Mouse (Mus musculus): ENCODE data around the gene Dync1i1. TPM values are rescaled to one million over a fixed set of nuclear protein-coding genes. Genes with fewer than 3 reads are reported as not detected.
A peak's percentile ranks its signal among the peaks of the same experiment; 100 is the strongest.

The Dync1i1 gene
- polyA plus RNA-seq, 1 experiment from 2014 or later, result 49.9 TPM

DNA sequence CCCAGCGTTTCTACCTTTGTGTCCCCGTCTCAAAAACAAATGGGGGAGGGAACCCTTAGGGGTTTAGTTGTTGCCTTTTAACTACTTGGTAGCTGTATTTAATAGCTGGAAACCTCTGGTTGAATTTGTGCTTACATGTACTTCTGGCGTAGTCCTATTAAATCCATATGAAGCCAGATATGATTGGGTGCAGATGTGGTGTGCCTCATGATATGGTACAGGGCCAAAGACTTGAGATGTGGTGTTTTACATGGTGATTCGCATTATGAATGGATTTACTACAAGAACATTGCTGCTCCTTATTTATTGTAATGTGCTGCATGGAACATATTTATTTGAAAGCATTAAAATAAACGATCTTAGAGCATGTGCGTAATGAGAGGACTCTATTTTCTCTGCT lies 302.2 kb downstream of the Dync1i1 start:
- Histone ChIP-seq H3K4me2 (ENCODE audit: low read length) (no peak overlapping the region), H3K27ac (ENCODE audit: low read depth, low read length) (no peak overlapping the region), H3K4me1 (ENCODE audit: control insufficient read depth, insufficient read depth, low read depth, low read length) (no peaks in the 10 kb centered on the region), H3K36me3 (ENCODE audit: control insufficient read depth, insufficient read depth, low read length) (no peaks in the 10 kb centered on the region), H3K27me3 (replicated peaks; ENCODE audit: control insufficient read depth, insufficient read depth, low read length) (no peaks in the 10 kb centered on the region), H3K4me3 (ENCODE audit: low read length) (no peak overlapping the region), H3K9me3 (ENCODE audit: control insufficient read depth, low read length) (no peaks in the 10 kb centered on the region), H3K9ac (ENCODE audit: low read depth, low read length) (no peak overlapping the region)
- WGBS, result 87% methylated on average over 6 of the region's 6 CpGs
- no peak for ATAC-seq

DNA sequence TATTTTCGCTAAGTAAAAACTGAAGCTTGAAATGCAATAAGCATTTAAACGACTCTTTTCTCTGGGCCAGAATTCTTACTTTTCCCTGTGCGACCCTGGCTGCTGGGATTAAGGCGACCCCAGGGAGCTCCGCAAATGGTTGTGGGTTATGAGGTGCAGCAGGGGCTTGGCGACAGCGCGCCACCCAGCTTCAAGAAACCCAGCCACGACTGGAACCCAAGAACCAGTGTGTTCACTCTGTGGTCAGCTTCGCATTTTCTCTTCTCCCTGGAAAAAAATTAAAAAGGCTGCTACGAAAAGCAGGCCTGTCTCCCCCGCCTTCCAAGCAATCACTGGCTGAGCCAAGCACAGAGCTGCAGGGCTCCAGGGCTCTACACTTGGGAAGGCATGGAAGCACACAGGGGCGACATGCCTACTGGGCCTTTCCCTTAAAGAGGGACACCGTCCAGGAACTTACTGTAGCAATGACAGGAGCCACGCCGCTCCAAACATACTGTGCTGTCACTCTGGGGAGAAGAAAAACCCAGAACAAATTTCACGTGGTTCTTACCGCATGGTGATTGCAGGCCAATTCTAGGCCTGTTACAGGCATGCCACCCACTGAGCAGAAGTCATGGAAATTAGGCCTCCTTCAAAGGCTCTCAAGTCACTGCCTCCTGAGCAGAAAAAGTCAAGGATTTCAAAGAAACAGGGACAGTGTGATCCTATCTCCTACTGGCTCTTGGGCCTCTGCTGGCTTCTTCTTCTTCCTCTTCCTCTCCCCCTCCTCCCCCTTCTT lies 313.5 kb downstream of the Dync1i1 start:
- no peak overlapping the region for H3K4me3 ChIP-seq (ENCODE audit: low read length)
- no peaks in the 10 kb centered on the region for H3K36me3 ChIP-seq (ENCODE audit: control insufficient read depth, insufficient read depth, low read length)
- no peak overlapping the region for H3K4me2 ChIP-seq (ENCODE audit: low read length)
- H3K27me3 ChIP-seq (replicated peaks; ENCODE audit: control insufficient read depth, insufficient read depth, low read length), result no peaks in the 10 kb centered on the region
- no peaks in the 10 kb centered on the region for H3K9me3 ChIP-seq (ENCODE audit: control insufficient read depth, low read length)
- WGBS, result 36% methylated on average over 18 of the region's 18 CpGs
- H3K4me1 ChIP-seq (ENCODE audit: control insufficient read depth, insufficient read depth, low read depth, low read length), result no peaks in the 10 kb centered on the region
- no peak overlapping the region for H3K27ac ChIP-seq (ENCODE audit: low read depth, low read length)
- ATAC-seq, result peak; percentile 34; the same call in 1 of the 2 replicates
- H3K9ac ChIP-seq (ENCODE audit: low read depth, low read length), result no peak overlapping the region

DNA sequence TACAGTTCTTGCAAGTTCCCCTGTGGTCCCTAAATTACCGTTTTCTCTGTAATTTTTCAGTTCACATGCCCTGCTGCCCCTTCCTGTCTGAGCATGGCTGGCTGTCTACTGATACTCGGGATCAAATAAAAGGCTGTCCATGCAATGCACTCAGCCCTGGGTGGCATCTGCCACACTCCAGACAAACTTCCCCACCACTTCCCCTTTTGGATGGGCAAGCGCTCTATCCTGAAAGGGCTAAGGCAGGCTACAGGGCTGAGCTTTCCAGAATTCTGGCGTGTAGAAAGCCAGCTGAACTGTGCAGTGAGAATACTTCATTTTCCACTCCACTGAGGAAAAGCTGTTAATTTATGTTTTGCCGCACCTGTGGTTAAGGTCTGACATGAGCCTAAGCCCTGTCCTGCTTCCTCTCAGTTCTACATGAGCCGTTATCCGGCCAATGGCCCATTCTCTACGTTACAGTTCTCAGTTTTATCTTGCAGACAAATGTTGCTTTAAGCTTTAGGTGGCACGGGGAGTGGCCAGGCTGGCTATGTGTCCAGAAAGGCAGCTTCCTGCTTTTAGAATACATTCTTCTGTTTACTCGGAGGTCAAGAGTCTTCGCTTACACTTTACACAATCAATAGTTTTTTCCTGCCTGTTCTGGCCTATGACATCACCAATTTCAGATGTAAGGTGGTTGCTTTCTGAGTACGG lies 321.4 kb downstream of the Dync1i1 start:
- no peak overlapping the region for H3K9ac ChIP-seq (ENCODE audit: low read depth, low read length)
- no peaks in the 10 kb centered on the region for H3K4me1 ChIP-seq (ENCODE audit: control insufficient read depth, insufficient read depth, low read depth, low read length)
- H3K9me3 ChIP-seq (ENCODE audit: control insufficient read depth, low read length), result no peaks in the 10 kb centered on the region
- ATAC-seq, result no peak
- 80% methylated on average over 12 of the region's 12 CpGs for WGBS
- H3K36me3 ChIP-seq (ENCODE audit: control insufficient read depth, insufficient read depth, low read length), result no peaks in the 10 kb centered on the region
- H3K4me2 ChIP-seq (ENCODE audit: low read length), result no peak overlapping the region
- H3K27ac ChIP-seq (ENCODE audit: low read depth, low read length), result no peak overlapping the region
- H3K4me3 ChIP-seq (ENCODE audit: low read length), result no peak overlapping the region
- H3K27me3 ChIP-seq (replicated peaks; ENCODE audit: control insufficient read depth, insufficient read depth, low read length), result no peaks in the 10 kb centered on the region

DNA sequence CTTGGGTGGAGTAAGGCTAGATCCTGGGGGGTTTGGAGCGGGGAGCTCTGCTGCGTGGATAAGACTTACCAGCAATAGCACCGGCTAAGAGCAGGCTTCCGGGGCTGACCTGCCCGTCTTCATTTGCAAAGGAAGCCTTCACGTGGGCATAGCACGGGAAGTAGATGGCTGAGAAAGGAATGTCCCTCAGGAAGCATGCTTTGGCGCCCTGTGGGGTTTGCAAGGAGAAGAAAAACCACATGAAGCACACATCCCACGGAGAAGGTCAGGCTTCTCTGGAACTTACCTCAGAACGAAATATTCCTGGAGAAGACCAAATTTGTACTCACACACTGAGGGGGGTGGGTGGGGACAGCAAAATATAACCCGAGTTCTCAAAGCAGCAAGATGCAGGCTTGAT lies 327.3 kb downstream of the Dync1i1 start:
- no peak for ATAC-seq
- 79% methylated on average over 11 of the region's 11 CpGs for WGBS
- Histone ChIP-seq H3K9ac (ENCODE audit: low read depth, low read length) (no peak overlapping the region), H3K27me3 (replicated peaks; ENCODE audit: control insufficient read depth, insufficient read depth, low read length) (no peaks in the 10 kb centered on the region), H3K4me1 (ENCODE audit: control insufficient read depth, insufficient read depth, low read depth, low read length) (no peaks in the 10 kb centered on the region), H3K36me3 (ENCODE audit: control insufficient read depth, insufficient read depth, low read length) (no peaks in the 10 kb centered on the region), H3K4me2 (ENCODE audit: low read length) (no peak overlapping the region), H3K4me3 (ENCODE audit: low read length) (no peak overlapping the region), H3K9me3 (ENCODE audit: control insufficient read depth, low read length) (no peaks in the 10 kb centered on the region), H3K27ac (ENCODE audit: low read depth, low read length) (no peak overlapping the region)

DNA sequence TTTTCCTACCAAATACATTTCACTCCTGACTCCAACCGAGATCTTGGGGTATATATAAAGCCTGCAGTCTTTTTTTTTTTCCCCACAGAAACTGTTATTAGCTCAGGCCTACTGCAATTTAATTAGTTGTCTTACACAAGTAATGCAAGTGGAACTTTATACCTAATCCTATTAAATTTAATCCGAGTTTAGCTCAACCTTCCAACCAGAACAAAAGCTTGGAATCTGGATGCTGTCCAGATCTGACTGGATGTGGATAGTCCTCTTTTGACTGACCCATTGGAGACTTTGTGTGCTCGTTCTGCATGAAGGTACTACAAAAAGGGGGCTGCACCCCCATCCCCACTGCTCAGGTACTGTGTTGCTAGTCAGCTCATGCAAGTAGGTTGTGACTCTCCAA lies 328.5 kb downstream of the Dync1i1 start:
- Histone ChIP-seq H3K9ac (ENCODE audit: low read depth, low read length) (no peak overlapping the region), H3K36me3 (ENCODE audit: control insufficient read depth, insufficient read depth, low read length) (no peaks in the 10 kb centered on the region), H3K27ac (ENCODE audit: low read depth, low read length) (no peak overlapping the region), H3K4me2 (ENCODE audit: low read length) (no peak overlapping the region), H3K4me3 (ENCODE audit: low read length) (no peak overlapping the region), H3K9me3 (ENCODE audit: control insufficient read depth, low read length) (no peaks in the 10 kb centered on the region), H3K27me3 (replicated peaks; ENCODE audit: control insufficient read depth, insufficient read depth, low read length) (no peaks in the 10 kb centered on the region), H3K4me1 (ENCODE audit: control insufficient read depth, insufficient read depth, low read depth, low read length) (no peaks in the 10 kb centered on the region; the same call in 1 of the 2 replicates)
- 61% methylated on average over 3 of the region's 3 CpGs for WGBS
- ATAC-seq, result no peak

DNA sequence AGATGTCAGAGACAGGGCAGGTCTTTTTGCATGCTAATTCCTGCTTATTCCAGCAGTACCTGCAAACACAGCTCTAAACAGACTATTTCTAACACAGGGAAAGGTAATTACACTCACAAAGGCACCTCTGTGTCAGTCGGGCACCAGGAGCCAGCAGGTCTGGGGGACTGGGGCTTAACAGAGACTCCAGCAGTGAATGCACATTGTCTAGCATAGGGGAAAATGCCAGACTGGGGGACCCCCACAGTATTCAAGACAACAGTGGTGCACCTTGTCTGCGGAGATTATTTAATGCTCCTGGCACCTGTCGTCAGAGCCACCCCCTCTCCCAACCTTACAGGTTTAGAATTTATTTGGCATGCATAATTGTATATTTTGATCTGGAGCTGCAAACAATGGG lies 333.1 kb downstream of the Dync1i1 start:
- WGBS, result 26% methylated on average over 3 of the region's 3 CpGs
- Histone ChIP-seq H3K27ac (ENCODE audit: low read depth, low read length) (no peak overlapping the region), H3K27me3 (replicated peaks; ENCODE audit: control insufficient read depth, insufficient read depth, low read length) (no peaks in the 10 kb centered on the region), H3K4me3 (ENCODE audit: low read length) (no peak overlapping the region), H3K9ac (ENCODE audit: low read depth, low read length) (no peak overlapping the region), H3K4me1 (ENCODE audit: control insufficient read depth, insufficient read depth, low read depth, low read length) (no peaks in the 10 kb centered on the region; the same call in 1 of the 2 replicates), H3K36me3 (ENCODE audit: control insufficient read depth, insufficient read depth, low read length) (no peaks in the 10 kb centered on the region), H3K9me3 (ENCODE audit: control insufficient read depth, low read length) (no peaks in the 10 kb centered on the region), H3K4me2 (ENCODE audit: low read length) (no peak overlapping the region)
- peak; percentile 45; the same call in 1 of the 2 replicates for ATAC-seq

DNA sequence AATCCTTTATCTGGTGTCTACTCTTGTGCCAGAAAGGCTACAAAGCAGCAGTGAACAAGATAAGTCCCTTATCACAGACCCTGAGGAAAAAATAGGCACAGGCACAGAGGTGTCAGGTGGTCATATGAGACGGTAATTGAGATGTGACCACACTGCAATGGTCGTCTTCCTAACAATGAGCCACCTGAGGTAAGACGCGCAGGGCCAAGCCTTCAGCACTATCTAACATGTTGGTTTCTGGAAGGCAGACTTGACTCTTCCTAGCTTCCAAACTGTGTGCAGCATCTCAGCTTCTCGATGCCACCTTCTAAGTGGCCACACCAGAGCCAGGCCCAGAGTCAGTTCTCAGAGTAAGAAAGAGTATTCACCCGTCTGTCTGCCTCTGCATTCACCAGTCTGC lies 341.8 kb downstream of the Dync1i1 start:
- Histone ChIP-seq H3K9ac (ENCODE audit: low read depth, low read length) (no peak overlapping the region), H3K4me3 (ENCODE audit: low read length) (no peak overlapping the region), H3K4me2 (ENCODE audit: low read length) (no peak overlapping the region), H3K36me3 (ENCODE audit: control insufficient read depth, insufficient read depth, low read length) (no peaks in the 10 kb centered on the region), H3K4me1 (ENCODE audit: control insufficient read depth, insufficient read depth, low read depth, low read length) (no peaks in the 10 kb centered on the region), H3K27me3 (replicated peaks; ENCODE audit: control insufficient read depth, insufficient read depth, low read length) (no peaks in the 10 kb centered on the region), H3K9me3 (ENCODE audit: control insufficient read depth, low read length) (no peaks in the 10 kb centered on the region), H3K27ac (ENCODE audit: low read depth, low read length) (no peak overlapping the region)
- no peak for ATAC-seq
- WGBS, result 80% methylated on average over 6 of the region's 6 CpGs

DNA sequence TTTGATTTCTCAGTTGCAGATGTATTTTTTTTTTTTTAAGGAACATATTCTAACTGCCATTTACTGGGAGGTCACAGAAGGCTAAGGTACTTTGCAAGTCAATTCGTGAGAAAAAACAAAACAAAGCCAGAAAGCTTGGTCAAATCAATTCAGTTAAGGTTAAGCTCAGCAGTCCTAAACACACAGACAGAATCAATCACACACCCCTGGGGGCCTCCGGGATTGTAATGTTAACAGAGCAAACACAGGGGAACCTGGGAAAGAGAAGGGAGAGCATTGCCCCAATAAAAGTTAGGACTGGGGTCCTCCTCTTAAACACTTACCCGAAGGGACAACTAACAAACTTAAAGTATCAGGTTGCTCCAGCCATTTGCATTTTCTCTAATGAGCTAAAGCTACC lies 344.6 kb downstream of the Dync1i1 start:
- H3K4me1 ChIP-seq (ENCODE audit: control insufficient read depth, insufficient read depth, low read depth, low read length), result no peaks in the 10 kb centered on the region
- no peak overlapping the region for H3K4me3 ChIP-seq (ENCODE audit: low read length)
- ATAC-seq, result no peak
- no peaks in the 10 kb centered on the region for H3K36me3 ChIP-seq (ENCODE audit: control insufficient read depth, insufficient read depth, low read length)
- H3K27me3 ChIP-seq (replicated peaks; ENCODE audit: control insufficient read depth, insufficient read depth, low read length), result no peaks in the 10 kb centered on the region
- WGBS, result 7% methylated on average over 3 of the region's 3 CpGs
- no peak overlapping the region for H3K27ac ChIP-seq (ENCODE audit: low read depth, low read length)
- H3K4me2 ChIP-seq (ENCODE audit: low read length), result no peak overlapping the region
- no peak overlapping the region for H3K9ac ChIP-seq (ENCODE audit: low read depth, low read length)
- H3K9me3 ChIP-seq (ENCODE audit: control insufficient read depth, low read length), result no peaks in the 10 kb centered on the region

DNA sequence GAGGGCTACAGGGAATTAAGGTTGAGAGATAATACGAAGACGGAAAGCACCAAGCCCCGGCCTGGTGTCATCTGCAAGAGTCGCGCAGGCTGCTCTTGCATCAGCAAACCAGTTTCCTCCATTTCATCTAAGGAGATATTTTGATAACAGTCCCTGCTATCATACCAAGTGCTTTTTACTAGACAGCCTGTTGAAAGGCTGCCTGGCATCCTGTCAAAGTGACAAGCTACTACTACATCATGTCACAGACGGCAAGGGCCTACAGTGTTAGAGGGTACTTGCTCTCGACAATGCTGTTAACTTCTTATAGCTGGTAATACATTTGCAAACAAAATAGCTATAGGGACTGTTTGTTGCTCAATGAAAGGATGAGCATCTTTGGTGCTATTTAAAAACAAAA lies 345.6 kb downstream of the Dync1i1 start:
- no peaks in the 10 kb centered on the region for H3K9me3 ChIP-seq (ENCODE audit: control insufficient read depth, low read length)
- no peak overlapping the region for H3K27ac ChIP-seq (ENCODE audit: low read depth, low read length)
- 83% methylated on average over 7 of the region's 7 CpGs for WGBS
- no peak overlapping the region for H3K4me3 ChIP-seq (ENCODE audit: low read length)
- no peak for ATAC-seq
- H3K4me1 ChIP-seq (ENCODE audit: control insufficient read depth, insufficient read depth, low read depth, low read length), result no peaks in the 10 kb centered on the region
- no peaks in the 10 kb centered on the region for H3K36me3 ChIP-seq (ENCODE audit: control insufficient read depth, insufficient read depth, low read length)
- H3K4me2 ChIP-seq (ENCODE audit: low read length), result no peak overlapping the region
- H3K9ac ChIP-seq (ENCODE audit: low read depth, low read length), result no peak overlapping the region
- H3K27me3 ChIP-seq (replicated peaks; ENCODE audit: control insufficient read depth, insufficient read depth, low read length), result no peaks in the 10 kb centered on the region

Data from hindbrain, embryonic 16.5 days (tissue).